Mouse (Mus musculus): Measurements from ENCODE around the gene Hist1h4d. TPM values are rescaled to one million over a fixed set of nuclear protein-coding genes. Genes with fewer than 3 reads are reported as not detected.

The Hist1h4d gene
- polyA plus RNA-seq, 1 experiment from 2014 or later: 36.0 TPM

Other genes with a start within 250 kb of the Hist1h4d start
- gene Zfp322a, start 212.4 kb upstream of the Hist1h4d start, polyA plus RNA-seq (2017; shearing (Covaris generic)): 31.4 TPM
- 12.6 TPM for gene Abt1, start 157.7 kb upstream of the Hist1h4d start, polyA plus RNA-seq (2017; shearing (Covaris generic))
- gene Btn1a1, start 115.7 kb upstream of the Hist1h4d start, polyA plus RNA-seq (2017; shearing (Covaris generic)): not detected
- gene Btn2a2, start 92.7 kb upstream of the Hist1h4d start, polyA plus RNA-seq (2017; shearing (Covaris generic)): not detected
- 5.4 TPM for gene Hist1h4h, start 50.5 kb upstream of the Hist1h4d start, polyA plus RNA-seq (2017; shearing (Covaris generic))
- gene Hist1h2af, start 47.7 kb upstream of the Hist1h4d start, polyA plus RNA-seq (2017; shearing (Covaris generic)): not detected
- gene Hist1h3g, start 46.2 kb upstream of the Hist1h4d start, polyA plus RNA-seq (2017; shearing (Covaris generic)): not detected
- gene Hist1h2bh, start 38.2 kb upstream of the Hist1h4d start, polyA plus RNA-seq (2017; shearing (Covaris generic)): 0.53 TPM
- 0.29 TPM for gene Hist1h3f, start 37.5 kb upstream of the Hist1h4d start, polyA plus RNA-seq (2017; shearing (Covaris generic))
- gene Hist1h4f, start 29.9 kb upstream of the Hist1h4d start, polyA plus RNA-seq (2017; shearing (Covaris generic)): 1.1 TPM
- gene Hist1h1d, start 28.3 kb upstream of the Hist1h4d start, polyA plus RNA-seq (2017; shearing (Covaris generic)): 0.20 TPM
- 0.83 TPM for gene Hist1h3e, start 19.2 kb upstream of the Hist1h4d start, polyA plus RNA-seq (2017; shearing (Covaris generic))
- 0.97 TPM for gene Hist1h2ae, start 10.4 kb upstream of the Hist1h4d start, polyA plus RNA-seq (2017; shearing (Covaris generic))
- gene Hist1h2bg, start 10.2 kb upstream of the Hist1h4d start, polyA plus RNA-seq (2017; shearing (Covaris generic)): 2.8 TPM
- not detected for gene Hist1h2bf, start 7.4 kb upstream of the Hist1h4d start, polyA plus RNA-seq (2017; shearing (Covaris generic))
- gene Hist1h2ad, start 7.2 kb upstream of the Hist1h4d start, polyA plus RNA-seq (2017; shearing (Covaris generic)): not detected
- gene Hist1h3d, start 5.8 kb upstream of the Hist1h4d start, polyA plus RNA-seq (2017; shearing (Covaris generic)): not detected
- gene Hist1h2be, start 39.5 kb downstream of the Hist1h4d start, polyA plus RNA-seq (2017; shearing (Covaris generic)): 2.7 TPM
- gene Hist1h1e, start 41.0 kb downstream of the Hist1h4d start, polyA plus RNA-seq (2017; shearing (Covaris generic)): 6.7 TPM
- 0.36 TPM for gene Hist1h2ac, start 102.3 kb downstream of the Hist1h4d start, polyA plus RNA-seq (2017; shearing (Covaris generic))
- gene Hist1h2bc, start 102.6 kb downstream of the Hist1h4d start, polyA plus RNA-seq (2017; shearing (Covaris generic)): 6.1 TPM
- gene Hist1h1t, start 114.2 kb downstream of the Hist1h4d start, polyA plus RNA-seq (2017; shearing (Covaris generic)): not detected
- 3.7 TPM for gene Hist1h4c, start 116.9 kb downstream of the Hist1h4d start, polyA plus RNA-seq (2017; shearing (Covaris generic))
- 0.92 TPM for gene Hfe, start 129.3 kb downstream of the Hist1h4d start, polyA plus RNA-seq (2017; shearing (Covaris generic))
- 11.3 TPM for gene Hist1h1c, start 157.2 kb downstream of the Hist1h4d start, polyA plus RNA-seq (2017; shearing (Covaris generic))
- not detected for gene Hist1h3c, start 164.0 kb downstream of the Hist1h4d start, polyA plus RNA-seq (2017; shearing (Covaris generic))
- gene Hist1h2bb, start 165.1 kb downstream of the Hist1h4d start, polyA plus RNA-seq (2017; shearing (Covaris generic)): 0.86 TPM
- gene Hist1h2ab, start 169.5 kb downstream of the Hist1h4d start, polyA plus RNA-seq (2017; shearing (Covaris generic)): not detected
- 0.67 TPM for gene Hist1h3b, start 170.7 kb downstream of the Hist1h4d start, polyA plus RNA-seq (2017; shearing (Covaris generic))
- gene Hist1h4b, start 175.4 kb downstream of the Hist1h4d start, polyA plus RNA-seq (2017; shearing (Covaris generic)): 9.6 TPM
- not detected for gene Hist1h4a, start 179.6 kb downstream of the Hist1h4d start, polyA plus RNA-seq (2017; shearing (Covaris generic))
- 1.6 TPM for gene Hist1h3a, start 180.8 kb downstream of the Hist1h4d start, polyA plus RNA-seq (2017; shearing (Covaris generic))
- 1.3 TPM for gene Hist1h1a, start 182.1 kb downstream of the Hist1h4d start, polyA plus RNA-seq (2017; shearing (Covaris generic))
- gene Trim38, start 188.3 kb downstream of the Hist1h4d start, polyA plus RNA-seq (2017; shearing (Covaris generic)): not detected
- gene Slc17a2, start 225.4 kb downstream of the Hist1h4d start, polyA plus RNA-seq (2017; shearing (Covaris generic)): not detected